7 mouse cellular contexts compared by ENCODE assay signal in the genomic region with DNA sequence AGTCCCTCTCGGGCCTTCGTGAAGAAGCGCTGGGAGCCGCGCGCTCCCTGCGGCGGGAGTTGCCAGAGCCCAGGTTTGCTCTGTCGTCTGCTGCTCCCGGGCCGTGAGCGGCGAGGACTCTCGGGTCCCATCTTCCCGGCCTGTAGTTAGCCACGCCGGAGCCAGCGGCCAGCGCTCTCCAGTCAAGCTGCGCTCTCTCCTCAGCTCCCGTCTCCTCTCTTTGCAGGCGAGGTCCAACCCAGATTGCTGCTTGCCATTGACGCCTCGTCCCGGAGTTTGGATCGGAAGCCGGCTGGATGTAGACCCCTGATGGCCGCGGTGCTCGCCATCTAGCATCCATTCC. TPM values are rescaled to one million over a fixed set of nuclear protein-coding genes. Genes with fewer than 3 reads are reported as not detected.
DNase-seq lines count a peak whose midpoint lies in the region; ATAC-seq lines count a peak whose summit lies in the region.

No protein-coding gene starts in this region.

- DNase-seq in layer of hippocampus, adult 8-10 months (ENCODE audit: low spot score in 2 of 2) = no peak
- DNase-seq in gastrocnemius, postnatal 4 days (ENCODE audit: low spot score in 2 of 2) = no peak

- peak overlapping the region; percentile 98 for H3K4me3 ChIP-seq in megakaryocyte, embryonic 14.5 days (replicated peaks)
- H3K4me3 ChIP-seq in erythroblast, embryonic 14.5 days (replicated peaks) = peak overlapping the region; percentile 74
- H3K4me3 ChIP-seq in limb, embryonic 12.5 days (replicated peaks) = peak overlapping the region; percentile 83
- peak overlapping the region; percentile 83 for H3K4me3 ChIP-seq in stomach, embryonic 15.5 days (replicated peaks)

- peak overlapping the region; percentile 83 for H3K4me2 ChIP-seq in limb, embryonic 12.5 days
- peak overlapping the region; percentile 68 for H3K4me2 ChIP-seq in stomach, embryonic 15.5 days

- H3K27ac ChIP-seq in limb, embryonic 12.5 days = peak overlapping the region; percentile 90
- H3K27ac ChIP-seq in stomach, embryonic 15.5 days = peak overlapping the region; percentile 94

- no peaks in the 10 kb centered on the region for H3K9me3 ChIP-seq in megakaryocyte, embryonic 14.5 days
- no peaks in the 10 kb centered on the region for H3K9me3 ChIP-seq in erythroblast, embryonic 14.5 days (ENCODE audit: control insufficient read depth, low read length)
- no peaks in the 10 kb centered on the region for H3K9me3 ChIP-seq in limb, embryonic 12.5 days
- no peaks in the 10 kb centered on the region for H3K9me3 ChIP-seq in stomach, embryonic 15.5 days

- ATAC-seq in megakaryocyte, adult 5-6 weeks (ENCODE audit: poor library complexity, severe bottlenecking) = no peak
- ATAC-seq in limb, embryonic 12.5 days (ENCODE audit: insufficient number of reproducible peaks, insufficient read depth, low FRiP score, low TSS enrichment, low read depth) = peak; percentile 69; the same call in 1 of the 2 replicates
- no peak; the same call in 1 of the 2 replicates for ATAC-seq in stomach, embryonic 15.5 days (ENCODE audit: insufficient read depth, low FRiP score, low read depth)

- peaks cover 32% of the 10 kb centered on the region for H3K4me1 ChIP-seq in megakaryocyte, embryonic 14.5 days
- peaks cover 29% of the 10 kb centered on the region for H3K4me1 ChIP-seq in erythroblast, embryonic 14.5 days (ENCODE audit: control insufficient read depth)
- H3K4me1 ChIP-seq in limb, embryonic 12.5 days (replicated peaks) = 0 out of 2 replicates have a peak, but pooled peaks cover 5% of the 10 kb centered on the region
- H3K4me1 ChIP-seq in stomach, embryonic 15.5 days = no peaks in the 10 kb centered on the region

- peaks cover 37% of the 10 kb centered on the region for H3K36me3 ChIP-seq in megakaryocyte, embryonic 14.5 days (replicated peaks; ENCODE audit: low read length)
- peaks cover 37% of the 10 kb centered on the region for H3K36me3 ChIP-seq in erythroblast, embryonic 14.5 days (ENCODE audit: control insufficient read depth)
- H3K36me3 ChIP-seq in limb, embryonic 12.5 days = peaks cover 37% of the 10 kb centered on the region
- H3K36me3 ChIP-seq in stomach, embryonic 15.5 days = peaks cover 7% of the 10 kb centered on the region; the same call in 1 of the 2 replicates

- under 1% methylated on average over 30 of the region's 30 CpGs for WGBS in limb, embryonic 12.5 days
- under 1% methylated on average over 30 of the region's 30 CpGs for WGBS in stomach, embryonic 15.5 days

- H3K9ac ChIP-seq in limb, embryonic 12.5 days (replicated peaks) = peak overlapping the region; percentile 88
- H3K9ac ChIP-seq in stomach, embryonic 15.5 days = peak overlapping the region; percentile 84

- H3K27me3 ChIP-seq in megakaryocyte, embryonic 14.5 days (replicated peaks) = no peaks in the 10 kb centered on the region
- H3K27me3 ChIP-seq in erythroblast, embryonic 14.5 days (ENCODE audit: control insufficient read depth) = no peaks in the 10 kb centered on the region
- H3K27me3 ChIP-seq in limb, embryonic 12.5 days = no peaks in the 10 kb centered on the region
- H3K27me3 ChIP-seq in stomach, embryonic 15.5 days (replicated peaks) = no peaks in the 10 kb centered on the region

RNA-seq across cellular contexts. Expression of gene Rnf20, which starts 0.3 kb away (rescaled TPM):
- polyA plus RNA-seq in megakaryocyte, embryonic 14.5 days (2012; ENCODE audit: insufficient read depth, low replicate concordance) = 3.2 and 6.9 TPM in 2 replicates
- 31.9 and 38.2 TPM in 2 replicates for total RNA-seq in megakaryocyte, adult 5-6 weeks (2015)
- 107 and 137 TPM in 2 replicates for total RNA-seq in megakaryocyte, adult 5-6 weeks (2017)
- polyA plus RNA-seq in erythroblast, embryonic 14.5 days (2012) = 0.76 and 0.90 TPM in 2 replicates
- 57.3 and 61.5 TPM in 2 replicates for polyA plus RNA-seq in limb, embryonic 12.5 days (2016; fragmentation: Nextera tagmentation; extraction: Ambion mirVana)
- 34.6 and 36.8 TPM in 2 replicates for polyA plus RNA-seq in stomach, embryonic 15.5 days (2015; fragmentation: Nextera tagmentation; extraction: Ambion mirVana)
- 10 to 100 TPM; 69.0 to 90.0 (median 83.4) TPM for total RNA-seq in layer of hippocampus, adult 8-10 months (2022)
- 10 to 100 TPM; 43.4 to 49.7 TPM for total RNA-seq in gastrocnemius, postnatal 4 days (2021)

RNA-seq across cellular contexts. Expression of gene Tmem246, which starts 34.4 kb away (rescaled TPM):
- 15.3 and 18.0 TPM in 2 replicates for polyA plus RNA-seq in megakaryocyte, embryonic 14.5 days (2012; ENCODE audit: insufficient read depth, low replicate concordance)
- not detected in 2 replicates for total RNA-seq in megakaryocyte, adult 5-6 weeks (2015)
- total RNA-seq in megakaryocyte, adult 5-6 weeks (2017) = not detected in 2 replicates
- 0.20 and 0.23 TPM in 2 replicates for polyA plus RNA-seq in erythroblast, embryonic 14.5 days (2012)
- polyA plus RNA-seq in limb, embryonic 12.5 days (2016; fragmentation: Nextera tagmentation; extraction: Ambion mirVana) = 16.6 and 20.8 TPM in 2 replicates
- 26.7 and 29.2 TPM in 2 replicates for polyA plus RNA-seq in stomach, embryonic 15.5 days (2015; fragmentation: Nextera tagmentation; extraction: Ambion mirVana)
- total RNA-seq in layer of hippocampus, adult 8-10 months (2022) = 10 to 100 TPM; 68.9 to 76.0 (median 69.6) TPM
- 10 to 100 TPM; 33.6 to 39.7 TPM for total RNA-seq in gastrocnemius, postnatal 4 days (2021)

RNA-seq across cellular contexts. Expression of gene Ppp3r2, which starts 49.7 kb away (rescaled TPM):
- polyA plus RNA-seq in megakaryocyte, embryonic 14.5 days (2012; ENCODE audit: insufficient read depth, low replicate concordance) = not detected in 2 replicates
- total RNA-seq in megakaryocyte, adult 5-6 weeks (2015) = not detected in 2 replicates
- total RNA-seq in megakaryocyte, adult 5-6 weeks (2017) = not detected in 2 replicates
- polyA plus RNA-seq in erythroblast, embryonic 14.5 days (2012) = not detected in 2 replicates
- polyA plus RNA-seq in limb, embryonic 12.5 days (2016; fragmentation: Nextera tagmentation; extraction: Ambion mirVana) = 0.11 and 0.12 TPM in 2 replicates
- polyA plus RNA-seq in stomach, embryonic 15.5 days (2015; fragmentation: Nextera tagmentation; extraction: Ambion mirVana) = 0.05 and 0.09 TPM in 2 replicates
- 1 to 10 TPM in 1 of 4 experiments, under 1 TPM in 3; 0.58 to 1.2 (median 0.70) TPM for total RNA-seq in layer of hippocampus, adult 8-10 months (2022)
- under 1 TPM in 1 of 2 experiments, not detected in 1; 0.08 TPM for total RNA-seq in gastrocnemius, postnatal 4 days (2021)

Comparison
In these comparisons a context has a peak if more than half of its experiments do, and no peak if none do; other contexts are left out.
1. RNA of gene Tmem246, which starts 34.4 kb away (polyA plus RNA-seq): 26.7 to 29.2 TPM in stomach, embryonic 15.5 days, 16.6 to 20.8 TPM in limb, embryonic 12.5 days and 15.3 to 18.0 TPM in megakaryocyte, embryonic 14.5 days; 0.20 to 0.23 TPM in erythroblast, embryonic 14.5 days; every median in the first group is over 10 times any median in the second.
2. Peak in every context shown above with its lines, with median percentiles within 50 percentile points of each other: H3K4me3 ChIP-seq.